Mouse (Mus musculus) lung, postnatal 4 days (tissue): ENCODE data around the gene Tmem132e.

Experiments
- DNase-seq, 2 experiments: peaks; one replicate each; pipeline ENCODE4 v3.0.0; 2021

Gene Tmem132e

GRCm38 (mm10) chr11:82388371-82389313, at the start of gene Tmem132e:
Gene Tmem132e (plus strand): TSS chr11:82388900.
- DNase-seq: no peak

- DNase-seq: no peak
Observed at GRCm38 (mm10) chr11:82339921-82340401, 48.7 kb upstream of the Tmem132e start.

GRCm38 (mm10) chr11:82340416-82340815, 48.3 kb upstream of the Tmem132e start:
- DNase-seq: no peak

GRCm38 (mm10) chr11:82340900-82341299, 47.8 kb upstream of the Tmem132e start:
- DNase-seq: no peak

GRCm38 (mm10) chr11:82351039-82351438, 37.7 kb upstream of the Tmem132e start:
- no peak for DNase-seq

DNA sequence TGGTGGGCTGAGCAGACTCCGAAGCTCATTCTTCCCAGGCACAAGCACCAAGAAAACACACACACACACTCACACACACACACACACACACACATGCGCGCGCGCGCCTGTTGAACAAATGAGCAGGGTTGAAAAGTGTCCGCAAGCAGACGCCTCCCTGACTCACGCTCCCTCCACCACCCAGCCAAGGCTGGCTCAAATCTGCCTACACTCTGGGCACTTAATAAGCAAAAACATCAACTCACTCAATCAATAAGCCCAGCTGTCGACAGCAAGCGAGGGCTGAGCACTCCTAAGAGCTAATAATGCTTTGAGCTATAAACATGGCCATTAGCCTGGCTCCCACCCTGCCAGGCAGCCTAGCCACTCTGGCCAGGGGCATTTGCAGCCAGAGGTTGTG, 18.5 kb upstream of the Tmem132e start:
- DNase-seq: no peak

DNA sequence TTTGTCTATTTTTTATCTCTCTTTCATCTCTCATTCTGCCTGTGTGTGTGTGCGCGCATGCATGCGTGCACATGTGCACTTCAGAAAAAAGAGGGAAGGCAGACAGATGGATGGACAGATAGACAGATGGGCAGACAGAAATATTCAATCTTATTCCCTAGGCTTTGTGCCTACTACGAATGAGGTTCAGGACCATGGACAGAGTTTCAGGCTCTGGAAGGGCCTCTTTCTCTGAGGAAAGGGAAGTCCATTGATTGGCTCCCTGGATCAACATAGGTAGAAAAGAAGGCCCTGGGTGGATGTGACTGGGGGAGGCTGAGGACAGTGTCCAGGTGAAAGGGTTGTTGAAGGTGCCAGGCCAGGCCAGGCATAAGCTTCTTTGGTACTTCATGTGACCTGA, 17.1 kb upstream of the Tmem132e start:
- no peak for DNase-seq

- DNase-seq: no peak
Observed at GRCm38 (mm10) chr11:82380606-82381202, 8.0 kb upstream of the Tmem132e start.

GRCm38 (mm10) chr11:82386970-82387540, 1.6 kb upstream of the Tmem132e start:
- DNase-seq: no peak

DNA sequence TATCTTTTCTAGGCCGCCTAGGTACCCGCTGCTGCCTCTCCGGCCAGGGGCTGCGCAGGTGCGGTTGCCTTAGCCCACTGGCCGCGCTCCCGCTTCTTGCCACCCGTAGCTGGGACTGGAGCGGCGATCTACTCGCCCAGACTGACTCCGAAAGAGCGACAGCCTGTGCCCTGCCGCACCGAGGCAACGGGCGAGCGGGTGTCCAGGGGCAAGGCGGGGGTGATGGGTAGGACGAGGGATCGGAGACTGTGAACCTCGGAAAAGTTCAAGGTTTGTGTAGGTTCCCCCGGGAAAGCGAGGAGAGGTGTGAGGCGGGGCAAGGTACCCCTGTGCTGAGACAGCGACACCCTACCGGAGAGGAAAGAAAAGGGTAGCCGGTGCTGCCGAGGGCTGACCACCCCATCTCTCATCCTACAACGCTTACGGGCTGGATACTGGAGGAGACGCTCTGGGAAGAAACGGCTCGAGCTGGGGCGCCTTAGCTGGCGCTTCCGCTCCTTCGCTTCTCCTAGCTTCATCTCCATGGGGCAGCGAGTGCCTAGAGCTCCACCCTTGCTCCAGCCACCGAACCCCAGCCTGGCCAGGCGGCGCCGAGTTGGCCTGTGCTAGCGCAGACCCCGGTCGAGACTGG, 874 bp upstream of the Tmem132e start:
- DNase-seq: no peak

- DNase-seq: no peak
Observed at GRCm38 (mm10) chr11:82389396-82390291, 944 bp downstream of the Tmem132e start.

GRCm38 (mm10) chr11:82392341-82392740, 3.6 kb downstream of the Tmem132e start:
- no peak for DNase-seq

DNA sequence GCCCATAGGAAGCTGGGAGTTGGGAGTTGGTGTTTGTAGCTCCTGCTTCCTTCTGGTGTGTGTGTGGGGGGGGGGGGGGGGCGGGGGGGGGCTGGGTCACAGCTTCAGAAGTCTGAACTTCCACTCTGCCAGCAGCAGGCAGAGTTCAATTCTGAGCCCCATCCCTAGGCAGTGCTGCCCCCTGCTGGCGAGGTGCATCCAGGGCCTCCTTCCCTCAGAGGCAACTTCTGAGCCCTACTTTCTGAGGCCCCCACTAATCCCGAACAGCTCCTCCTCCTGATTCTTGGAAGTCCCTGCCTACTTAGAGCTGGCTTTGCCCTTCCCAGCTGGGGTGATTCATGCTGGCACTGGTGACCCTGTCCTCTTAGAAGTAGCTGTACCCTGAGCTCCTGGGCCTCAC, 10.9 kb downstream of the Tmem132e start:
- peak in 1 of 2 experiments; percentile 21 for DNase-seq

DNA sequence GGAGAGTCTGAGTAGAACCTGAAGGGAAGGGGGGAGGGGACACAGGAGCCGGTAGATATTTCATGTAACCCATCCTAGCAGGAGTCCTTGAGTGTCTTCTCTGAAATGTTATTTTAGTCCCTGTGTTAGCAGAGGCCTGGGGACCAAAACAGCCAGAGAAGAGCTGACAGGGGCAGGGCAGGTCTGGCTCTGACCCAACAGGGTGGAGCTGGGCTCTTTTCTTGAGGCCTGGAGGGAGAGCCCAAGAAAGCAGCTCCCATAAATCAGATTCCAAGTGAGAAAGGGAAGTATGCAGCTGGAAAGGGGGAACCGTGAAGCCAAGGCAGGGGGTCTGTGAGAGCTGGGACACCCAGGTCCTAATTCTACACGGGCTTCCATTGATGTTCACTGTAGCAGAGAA, 16.9 kb downstream of the Tmem132e start:
- DNase-seq: no peak

DNA sequence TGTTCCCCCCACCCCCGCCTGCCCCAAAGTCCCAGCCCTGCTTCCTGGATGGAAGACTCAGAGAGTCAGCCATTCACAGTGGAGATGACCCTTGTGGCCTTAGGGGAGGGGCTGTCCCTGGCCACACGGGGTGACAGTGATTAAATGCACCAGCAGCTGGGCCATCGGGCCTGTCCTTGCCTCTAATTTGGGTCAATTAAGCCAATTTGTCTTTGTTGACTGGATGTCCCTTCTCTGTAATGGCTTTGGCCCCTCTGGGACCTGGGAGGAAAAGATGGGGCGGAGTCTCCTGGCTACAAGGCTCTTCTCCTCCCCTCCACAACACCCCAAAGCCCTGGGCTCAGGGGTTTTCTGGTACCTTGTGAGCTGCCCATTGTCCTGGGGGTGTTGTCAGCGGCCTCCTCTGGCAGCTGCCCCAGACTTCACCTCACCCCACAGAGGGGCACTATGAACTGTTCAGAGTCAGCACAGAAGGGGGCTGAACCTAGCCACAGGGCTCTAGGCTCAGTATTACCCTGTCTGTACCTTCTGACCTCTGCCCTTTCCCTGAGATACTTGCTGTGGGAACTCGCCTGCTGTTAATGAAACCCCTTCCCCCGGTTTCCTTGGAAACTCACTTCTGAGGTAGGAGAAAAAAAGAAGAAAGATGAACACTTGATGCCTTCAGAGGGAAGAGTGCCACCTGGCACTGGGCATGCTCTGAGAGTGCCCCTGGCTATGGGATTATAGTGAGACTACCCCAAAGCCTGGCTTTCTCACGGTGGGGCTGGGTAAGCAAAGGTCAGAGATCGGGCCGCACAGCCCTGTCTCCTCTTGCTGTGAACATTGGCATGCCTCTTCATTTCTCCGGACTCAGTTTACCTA, 17.9 kb downstream of the Tmem132e start:
- no peak for DNase-seq

- no peak for DNase-seq
Observed at GRCm38 (mm10) chr11:82412496-82412895, 23.8 kb downstream of the Tmem132e start.

- no peak for DNase-seq
Observed at GRCm38 (mm10) chr11:82418337-82419041, 29.8 kb downstream of the Tmem132e start.

- no peak for DNase-seq
Observed at GRCm38 (mm10) chr11:82421909-82422308, 33.2 kb downstream of the Tmem132e start.

- no peak for DNase-seq
Observed at GRCm38 (mm10) chr11:82423521-82423920, 34.8 kb downstream of the Tmem132e start.

DNA sequence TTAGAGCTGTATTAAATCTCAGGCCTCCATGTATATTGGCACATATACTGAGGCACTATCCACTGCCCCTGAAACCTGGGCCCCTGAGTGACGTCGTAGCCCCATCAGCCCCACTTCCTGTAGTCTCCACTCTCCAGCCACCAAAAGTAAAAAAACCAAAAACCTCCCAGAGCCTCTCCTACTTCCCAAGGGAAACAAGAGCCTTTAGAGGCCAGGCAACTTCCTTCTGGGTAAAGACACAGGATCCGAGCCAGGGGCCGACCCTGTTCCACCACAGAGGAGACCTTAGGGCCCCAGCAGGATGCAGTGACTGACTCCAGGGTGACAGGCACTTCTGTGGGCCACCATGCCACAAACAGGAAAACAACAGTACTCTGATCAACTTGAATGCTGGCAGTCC, 40.1 kb downstream of the Tmem132e start:
- DNase-seq: no peak
